Mouse (Mus musculus) T-helper 2 cell (primary cell): Measurements from ENCODE around the gene Ift22.

ENCODE experiments used
- in situ Hi-C: fragments of 300-600 bp; cut with MboI, MseI; formaldehyde crosslinking; loops from one replicate; pipeline ENCODE4 v1.15.1; 2025; ENCODE audit warnings: high pct_unique_total_duplicates

The Ift22 gene

DNA sequence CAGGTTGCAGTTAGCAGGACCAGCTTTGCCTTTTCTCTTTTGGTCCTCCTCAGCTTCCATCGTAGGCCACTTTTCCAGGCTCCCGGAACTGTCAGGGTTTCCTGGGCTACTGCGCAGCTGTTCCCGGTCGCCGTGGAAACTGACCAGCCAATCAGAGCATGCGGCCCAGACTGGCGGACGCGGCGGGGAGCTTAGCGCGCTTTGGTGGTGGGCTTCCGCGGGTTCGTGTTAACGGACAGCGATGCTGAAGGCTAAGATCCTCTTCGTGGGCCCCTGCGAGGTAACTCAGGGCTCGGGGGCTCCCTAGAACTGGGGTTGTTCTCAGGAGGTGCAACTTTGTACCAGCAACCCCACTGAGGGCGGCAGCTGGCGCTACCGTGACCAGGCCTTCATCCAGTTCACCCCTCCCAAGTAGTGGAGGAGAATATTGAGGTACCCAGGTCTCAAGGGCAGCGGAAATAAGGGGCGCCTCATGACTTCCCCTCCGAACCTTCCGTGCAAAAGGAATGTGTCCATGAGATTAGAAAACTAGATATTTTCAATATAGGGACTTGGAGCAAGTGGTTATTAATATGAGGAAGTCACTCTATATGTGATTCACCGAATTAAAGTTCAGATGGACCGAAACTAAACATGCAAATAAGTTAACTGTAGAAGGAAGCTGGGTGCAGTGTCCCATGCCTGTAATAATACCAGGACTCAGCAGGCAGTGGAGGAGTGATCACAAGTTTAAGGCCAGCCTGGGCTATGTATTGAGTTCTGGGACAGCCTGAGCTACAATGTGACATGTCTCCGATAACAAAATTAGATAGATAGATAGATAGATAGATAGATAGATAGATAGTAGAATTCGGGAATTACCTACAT is at the start of gene Ift22:
TSS of gene Ift22 (plus strand) at position 160 of the 867 bp plus-strand sequence.
- in situ Hi-C loops: no loop called here

DNA sequence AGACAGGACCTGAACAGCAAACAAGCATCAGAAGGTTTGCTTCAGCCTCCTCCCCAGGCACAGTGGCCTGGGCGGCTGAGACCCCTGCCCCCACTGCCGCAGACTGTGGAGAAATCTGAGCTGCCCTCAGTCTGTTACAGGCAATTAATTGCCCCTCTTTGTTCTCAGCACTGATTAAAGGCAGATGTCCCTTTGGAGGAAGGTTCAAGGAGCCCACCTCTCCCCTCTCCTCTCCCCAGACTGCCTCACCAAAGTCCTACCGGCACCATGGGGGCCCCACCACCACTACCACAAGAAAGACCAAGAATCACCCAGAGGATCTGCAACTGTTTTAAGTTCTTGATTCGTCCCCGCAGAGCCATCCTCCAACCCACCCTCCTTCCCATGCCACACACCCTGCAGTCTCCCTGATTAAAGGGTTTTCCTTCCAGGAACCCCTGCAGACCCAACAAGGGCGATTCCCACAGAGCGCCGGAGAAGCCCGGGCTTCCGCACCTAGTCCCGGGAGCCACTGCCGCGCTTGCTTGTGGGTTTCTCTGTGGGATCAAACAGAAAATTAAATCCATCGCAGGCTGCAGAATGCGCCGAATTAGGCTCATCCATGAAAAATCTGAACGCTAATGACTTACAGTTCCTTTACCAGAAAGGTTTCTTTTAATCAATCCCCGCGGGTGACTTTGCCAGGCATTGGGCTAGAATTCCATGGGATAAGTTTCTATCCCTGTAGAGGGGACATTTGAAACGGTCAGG is 46.6 kb upstream of the Ift22 start:
- in situ Hi-C loops: no loop called here

DNA sequence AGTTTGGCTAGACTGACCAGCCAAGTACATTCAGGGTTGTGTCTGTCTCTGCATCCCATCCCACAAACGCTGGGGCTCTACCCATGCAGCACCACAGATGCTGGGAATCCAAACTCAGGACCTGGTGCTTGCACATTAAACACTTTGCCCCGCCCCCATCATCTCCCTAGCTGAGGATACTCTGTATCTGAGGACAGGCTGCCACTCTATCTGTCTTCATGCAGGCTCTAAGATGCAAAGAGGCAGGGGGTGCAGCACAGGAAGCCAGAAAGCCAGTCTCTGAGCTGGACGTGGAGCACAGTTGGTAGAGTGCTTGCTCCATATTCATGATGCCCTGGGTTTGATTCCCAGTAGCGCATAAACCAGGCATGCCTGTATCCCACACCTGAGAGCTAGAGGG is 45.1 kb upstream of the Ift22 start:
- in situ Hi-C loops: no loop called here

DNA sequence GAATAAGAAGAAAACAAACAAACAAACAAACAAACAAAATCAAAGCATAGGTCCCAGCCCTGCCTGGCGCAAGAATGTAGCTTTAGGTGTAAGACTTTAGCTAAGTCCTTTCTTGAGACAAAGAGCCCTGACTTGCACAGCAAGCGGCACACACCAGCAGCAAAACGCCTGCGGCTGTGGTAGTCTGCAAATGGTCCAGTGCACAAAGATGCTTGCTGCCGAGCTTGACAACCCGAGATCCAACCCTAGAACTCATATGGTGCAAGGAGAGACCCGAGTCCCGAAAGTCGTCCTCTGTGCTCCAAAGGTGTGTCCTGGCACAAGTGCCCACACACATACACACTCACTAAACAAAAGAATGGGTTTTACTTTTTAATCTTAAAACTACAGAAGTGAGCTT is 44.7 kb upstream of the Ift22 start:
- in situ Hi-C loops: no loop called here

DNA sequence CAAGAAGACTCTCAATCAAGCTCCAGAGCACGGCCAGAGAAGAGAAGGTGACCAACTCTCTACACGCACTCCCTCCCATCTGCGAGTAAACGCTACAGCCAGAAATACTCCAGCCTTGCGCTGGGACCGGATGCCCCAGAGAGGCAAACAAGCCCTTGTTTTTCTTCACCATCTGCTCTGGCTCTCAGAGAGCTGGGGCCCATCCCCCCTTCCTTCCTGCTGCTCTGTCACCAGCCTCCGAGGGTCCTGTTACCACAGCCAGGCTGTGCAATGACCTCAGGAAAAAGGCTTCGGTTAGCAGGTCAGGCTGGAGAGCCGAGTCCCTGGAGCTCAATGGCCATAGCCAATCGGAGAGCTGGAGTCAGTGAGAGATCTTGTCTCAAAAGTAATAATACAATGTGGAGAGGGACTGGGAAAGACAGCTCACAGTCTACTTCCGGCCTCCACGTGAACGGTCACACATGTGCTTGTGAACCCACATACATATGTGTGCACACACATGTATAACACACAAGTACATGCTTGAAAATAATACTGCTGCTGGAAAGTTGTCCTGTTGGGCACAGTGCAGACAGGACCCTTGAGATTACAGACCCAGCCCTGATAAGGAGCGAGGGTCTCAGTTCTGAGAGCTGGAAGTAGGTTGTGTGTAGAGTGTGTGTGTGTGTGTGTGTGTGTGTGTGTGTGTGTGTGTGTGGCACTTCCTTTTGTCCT is 43.8 kb upstream of the Ift22 start:
- in situ Hi-C loops: no loop called here

DNA sequence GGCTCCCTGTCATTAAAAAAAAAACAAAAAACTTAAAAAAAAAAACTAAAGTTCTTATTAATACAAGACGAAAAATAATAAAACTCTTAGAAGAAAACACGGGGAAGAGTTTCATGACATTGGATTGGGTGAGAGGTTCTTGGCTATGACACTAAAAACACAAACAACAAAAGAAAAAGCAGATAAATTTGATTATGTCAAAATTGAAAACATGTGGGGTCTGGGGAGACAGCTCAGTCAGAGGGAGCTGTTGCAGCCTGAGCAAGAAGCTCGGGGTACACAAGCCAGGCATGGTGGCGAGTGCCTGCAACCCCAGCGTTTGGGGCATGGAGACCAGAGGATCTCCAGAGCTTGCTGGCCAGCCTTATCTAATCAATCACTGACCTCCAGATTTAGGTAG is 40.2 kb upstream of the Ift22 start:
- in situ Hi-C loops: no loop called here

DNA sequence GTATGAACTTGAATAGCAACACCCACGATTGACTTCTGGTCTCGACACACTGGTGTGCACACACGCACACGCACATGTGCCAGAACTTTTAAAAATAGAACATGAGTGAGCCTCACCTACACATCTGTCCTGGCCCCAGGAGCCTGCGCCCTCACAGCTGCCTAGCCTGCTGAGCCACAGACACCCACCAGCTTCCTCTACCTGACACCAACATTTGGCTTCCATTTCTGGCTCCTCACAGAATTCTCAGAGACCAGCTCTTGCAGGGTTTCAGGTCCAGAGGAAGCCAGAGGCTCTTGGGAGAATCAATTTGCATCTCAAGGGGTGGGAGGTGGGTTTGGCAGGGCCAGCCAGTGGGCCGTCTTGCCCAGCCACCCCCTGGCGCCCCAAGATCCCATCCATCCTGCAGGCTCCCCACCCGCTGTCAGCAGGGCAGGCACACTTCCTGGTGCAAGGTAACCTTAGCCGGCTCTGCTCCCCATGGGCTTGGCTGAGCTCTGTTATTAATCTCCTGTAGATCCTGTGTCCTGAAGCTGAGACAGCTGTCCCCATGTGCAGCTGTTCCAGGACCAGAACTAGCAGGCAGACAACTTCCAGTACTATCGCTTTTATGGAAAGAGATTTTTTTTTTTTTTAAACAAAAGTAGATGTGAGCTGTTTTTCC is 38.4 kb upstream of the Ift22 start:
- in situ Hi-C loops: no loop called here

DNA sequence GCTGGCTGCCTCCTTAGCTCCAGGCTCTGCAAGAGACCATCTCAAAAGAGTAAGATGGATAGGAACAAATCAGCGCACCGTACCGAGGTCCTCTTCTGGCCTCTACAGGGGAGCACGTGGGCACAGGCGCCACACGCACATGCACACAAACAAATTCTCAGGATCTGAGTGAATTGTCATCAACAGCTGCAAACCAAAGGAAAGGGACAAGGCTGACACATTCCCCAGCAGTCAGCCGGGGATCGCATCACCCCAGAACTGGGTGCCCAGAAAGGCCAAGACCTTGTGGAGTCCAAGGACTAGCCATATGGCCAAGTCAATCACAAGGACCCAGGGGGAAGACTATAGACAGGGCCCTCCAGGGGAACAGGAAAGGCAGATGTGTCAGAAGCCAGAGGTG is 35.5 kb upstream of the Ift22 start:
- in situ Hi-C loops: no loop called here

DNA sequence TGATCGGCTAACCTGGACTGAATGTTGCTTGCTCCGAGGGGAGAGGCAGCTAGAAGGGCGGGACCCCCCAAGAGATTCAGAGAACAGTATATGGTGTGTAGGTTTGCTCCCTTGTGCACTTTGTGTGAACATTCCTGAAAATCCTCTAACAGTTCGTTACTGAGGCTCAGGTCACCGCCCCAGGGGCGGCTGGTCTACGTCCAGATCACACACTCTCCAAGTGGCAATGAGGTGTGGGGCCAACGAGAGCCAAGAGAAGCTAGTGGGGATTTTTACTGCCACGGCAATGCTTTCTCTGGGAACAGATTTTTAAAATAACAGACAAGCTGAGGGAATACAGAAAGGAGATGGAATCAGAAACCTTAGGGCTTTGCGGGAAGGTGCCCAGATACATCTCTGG is 33.7 kb upstream of the Ift22 start:
- in situ Hi-C loops: no loop called here

DNA sequence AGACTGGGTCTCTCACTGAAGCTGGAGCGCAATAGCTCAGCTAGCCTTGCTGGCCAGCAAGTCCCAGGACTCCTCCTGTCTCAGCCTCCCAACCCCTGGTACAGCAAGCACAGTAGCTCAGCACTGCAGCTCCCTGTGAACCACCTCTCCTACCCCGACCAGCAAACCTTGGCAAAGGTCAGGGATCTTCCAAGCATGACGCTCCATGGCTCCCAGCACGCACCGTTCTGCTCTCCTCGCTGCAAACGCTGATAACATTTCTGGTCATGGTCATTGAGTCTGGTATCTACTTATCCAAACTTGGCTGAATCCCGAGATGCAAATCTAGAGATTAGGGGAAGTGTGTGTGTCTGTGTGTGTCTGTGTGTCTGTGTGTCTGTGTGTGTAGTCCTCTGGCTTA is 27.8 kb upstream of the Ift22 start:
- in situ Hi-C loops: loop anchor here (5.0 kb wide), 2 partner anchors 38 to 83 kb away; no protein-coding TSS in a partner anchor

DNA sequence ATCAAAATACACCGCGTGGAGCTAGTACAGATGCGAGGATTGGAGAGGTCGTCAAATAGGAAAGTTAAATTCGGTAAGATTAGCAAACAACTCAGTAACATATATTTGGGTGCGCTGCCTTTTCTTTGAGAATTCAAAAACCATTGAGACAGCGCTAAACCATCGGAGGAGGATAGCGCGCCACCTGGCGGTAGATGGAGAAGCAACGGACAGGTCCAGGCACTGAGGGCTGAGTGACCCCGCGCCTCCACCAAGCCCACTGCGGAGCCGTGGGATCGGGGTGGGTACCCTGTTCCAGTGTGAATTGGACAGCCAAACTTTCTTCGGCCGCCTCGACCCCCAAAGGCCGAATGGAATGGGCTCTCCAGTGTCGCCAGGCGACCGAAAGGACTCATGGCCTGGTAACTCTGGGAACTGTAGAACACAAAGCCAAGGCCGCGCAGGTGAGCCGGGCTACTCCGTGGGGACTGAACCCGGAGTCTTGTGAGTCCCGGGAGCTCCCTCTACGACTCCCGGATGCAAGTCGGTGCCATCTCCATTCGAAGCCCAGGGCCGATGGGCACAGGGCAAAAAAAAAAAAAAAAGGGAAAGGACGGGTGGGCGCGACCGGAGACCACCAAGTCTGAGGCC is 26.5 kb upstream of the Ift22 start:
- in situ Hi-C loops: loop anchor here (5.0 kb wide), 2 partner anchors 39 to 84 kb away; no protein-coding TSS in a partner anchor

DNA sequence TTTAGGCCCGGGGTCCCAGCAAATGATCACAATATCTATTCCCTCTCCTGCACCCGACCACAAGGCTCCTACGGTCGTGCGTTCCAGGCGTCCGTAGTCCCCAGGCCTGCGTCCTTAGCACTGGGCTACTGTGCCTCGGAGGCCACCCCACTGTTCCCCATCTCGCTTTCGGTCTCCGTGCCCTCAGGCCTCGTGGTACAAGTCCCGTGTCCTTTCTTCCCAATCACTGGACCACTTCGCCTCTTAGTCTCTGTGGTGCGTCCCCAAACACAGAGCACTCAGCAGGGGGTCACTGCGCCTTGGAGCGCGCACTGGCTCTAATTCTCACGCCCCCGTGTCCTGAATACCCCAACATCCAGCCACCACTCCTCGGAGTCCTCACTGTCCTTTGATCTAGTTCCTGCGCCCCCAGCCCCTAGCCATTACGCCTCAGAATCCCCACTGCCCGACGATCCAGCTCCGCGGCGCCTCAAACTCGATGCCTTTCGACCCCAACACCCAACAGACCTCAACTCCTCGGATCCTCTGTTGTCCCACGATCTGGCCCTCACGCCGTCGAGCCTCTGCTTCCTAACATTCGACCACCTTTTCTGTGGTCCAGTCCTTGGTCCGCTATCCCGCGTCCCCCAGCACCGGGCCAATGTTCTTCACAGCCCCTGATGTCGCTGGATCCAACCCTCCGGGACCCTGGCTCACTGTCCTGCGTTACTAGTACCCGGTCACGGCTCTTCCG is 25.7 kb upstream of the Ift22 start:
- in situ Hi-C loops: loop anchor here (5.0 kb wide), 2 partner anchors 40 to 85 kb away; no protein-coding TSS in a partner anchor

DNA sequence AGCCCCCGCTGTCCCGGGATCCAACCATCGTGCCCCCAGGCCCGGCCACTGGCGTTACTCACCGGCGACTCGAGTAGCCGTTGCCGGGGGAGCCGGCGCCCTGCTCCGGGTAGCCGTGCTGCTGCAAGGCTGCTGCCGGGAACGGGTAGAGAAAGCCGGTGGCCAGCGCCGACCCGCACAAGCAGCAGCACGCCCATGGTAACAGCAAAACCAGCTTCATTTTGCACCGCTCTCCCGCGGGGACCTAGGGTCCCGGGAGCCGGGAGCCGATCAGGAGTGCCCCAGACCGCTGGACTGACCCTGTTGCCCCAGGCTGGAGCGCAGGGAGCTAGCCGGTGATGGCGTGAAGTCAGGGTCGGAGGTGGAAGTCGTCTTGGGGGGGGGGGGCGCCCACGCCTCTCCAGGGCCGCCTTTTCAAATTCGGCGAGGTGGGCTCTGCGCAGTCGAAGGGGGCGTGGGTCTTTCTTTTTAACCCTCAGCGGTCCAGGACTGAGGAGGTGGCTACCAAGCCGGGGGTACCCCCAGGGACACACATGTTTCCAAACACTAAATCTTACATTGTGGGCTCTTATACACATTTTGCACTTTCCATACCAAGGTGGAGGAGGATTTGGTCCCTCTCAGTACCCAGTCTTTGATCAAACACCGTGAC is 25.0 kb upstream of the Ift22 start, which contains the start of gene Col26a1:
TSS of gene Col26a1 (minus strand) at position 422 of the 652 bp plus-strand sequence.
- in situ Hi-C loops: loop anchor here (5.0 kb wide), 2 partner anchors 41 to 86 kb away; no protein-coding TSS in a partner anchor

DNA sequence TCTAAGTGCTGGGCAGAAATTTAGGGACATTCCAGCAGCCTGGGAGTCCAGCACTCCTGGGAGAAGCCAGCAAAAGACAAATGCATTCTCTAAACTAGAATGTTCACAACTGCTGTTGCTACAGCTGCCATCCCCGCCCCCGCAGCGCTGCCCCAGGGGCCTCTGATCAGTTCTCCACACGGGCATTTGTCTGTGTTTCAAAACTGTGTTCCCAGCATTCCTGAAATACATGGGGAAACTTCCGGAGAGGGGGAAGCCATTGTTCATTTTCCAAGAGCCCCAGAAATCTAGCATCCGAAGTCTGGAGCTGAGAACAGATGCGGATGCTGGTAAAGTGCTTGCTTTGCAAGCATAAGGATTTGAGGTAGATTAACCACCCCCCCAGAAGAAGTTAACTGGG is 21.0 kb upstream of the Ift22 start:
- in situ Hi-C loops: no loop called here

DNA sequence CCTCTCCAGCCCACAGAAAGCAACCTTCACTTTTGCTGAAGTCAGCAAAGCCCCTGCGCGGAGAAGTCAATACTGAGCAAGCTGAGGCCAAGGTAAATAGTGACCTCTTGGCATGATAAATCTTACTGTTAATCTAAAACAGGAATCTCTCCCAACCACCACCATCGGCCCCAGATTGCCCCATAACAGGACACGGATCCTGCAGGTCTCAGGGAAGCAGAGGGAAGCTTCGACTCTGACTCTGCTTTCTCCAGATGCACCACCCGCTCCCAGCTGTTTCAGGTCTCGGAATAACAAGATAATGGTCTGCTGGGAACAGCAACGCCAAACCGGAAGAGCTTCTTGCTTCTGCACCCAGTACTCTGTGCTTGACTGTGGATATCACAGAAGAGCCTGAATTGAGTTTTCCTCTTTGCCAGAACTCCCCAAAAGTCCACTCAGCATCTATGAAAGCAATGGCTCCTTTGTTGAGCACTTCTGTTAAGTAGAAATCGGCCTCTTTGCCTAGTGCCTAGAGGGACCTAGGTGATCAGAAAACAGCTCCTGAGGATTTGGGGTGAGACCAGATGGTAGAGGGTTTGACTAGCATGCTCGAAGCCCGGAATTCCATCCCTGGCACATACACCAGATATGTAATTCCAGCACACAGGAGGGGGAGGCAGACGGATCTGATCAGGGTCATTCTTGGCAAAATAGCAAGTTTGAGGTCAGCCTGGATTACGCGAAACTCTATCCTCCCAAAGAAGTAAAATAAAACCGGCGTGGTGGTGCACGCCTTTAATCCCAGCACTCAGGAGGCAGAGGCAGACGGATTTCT is 19.2 kb upstream of the Ift22 start:
- in situ Hi-C loops: no loop called here

DNA sequence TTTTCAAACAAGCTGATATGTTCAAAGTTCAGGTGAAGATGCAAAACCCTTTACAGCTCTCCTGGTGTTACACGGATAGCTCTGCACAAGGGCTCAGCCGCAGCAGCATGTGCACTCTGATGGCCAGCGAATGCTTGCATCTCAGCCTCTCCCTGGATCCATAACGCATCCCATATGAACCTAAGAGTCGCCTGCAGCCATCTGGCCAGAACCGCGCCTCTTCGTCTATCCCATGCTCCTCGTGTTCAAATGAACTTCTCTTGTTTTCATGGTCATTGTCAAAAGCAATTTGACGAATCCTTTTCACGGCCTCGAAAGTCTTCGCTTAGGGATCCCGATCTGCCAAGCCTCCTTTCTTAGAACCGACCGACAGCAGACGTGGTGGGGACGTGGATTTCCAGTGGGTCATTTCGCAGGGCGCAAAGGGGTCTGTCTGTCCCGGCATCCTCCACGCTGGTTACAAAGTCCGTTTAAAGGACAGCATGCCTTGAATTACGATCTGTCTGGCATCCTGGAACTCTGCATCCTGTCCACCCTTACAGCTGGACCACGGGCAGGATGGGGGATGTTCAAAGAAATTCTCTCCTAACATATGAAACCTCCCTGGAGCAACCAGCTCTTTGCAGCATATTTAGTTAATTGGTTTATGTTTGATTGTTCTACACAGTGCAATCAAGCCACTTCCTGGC is 13.0 kb upstream of the Ift22 start:
- in situ Hi-C loops: no loop called here

DNA sequence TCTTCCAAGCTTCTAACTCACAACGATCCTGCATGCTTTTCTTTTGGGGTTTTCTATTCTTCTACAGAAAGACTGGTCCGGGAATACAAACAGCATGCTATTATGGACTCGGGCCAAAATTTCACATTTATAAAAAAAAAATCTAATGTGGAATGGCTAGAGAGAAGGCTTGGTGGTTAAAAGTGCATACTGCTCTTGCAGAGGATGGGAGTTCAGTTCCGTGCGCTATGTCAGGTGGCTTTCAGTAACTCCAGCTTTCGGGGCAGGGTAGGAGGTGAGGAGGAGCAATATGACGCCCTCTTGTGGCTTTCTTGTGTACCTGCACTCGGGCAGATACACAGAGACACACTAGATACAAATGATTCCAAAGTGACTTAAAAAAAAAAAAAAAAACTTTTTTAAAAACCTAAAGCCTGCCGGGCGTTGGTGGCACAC is 12.4 kb upstream of the Ift22 start:
- in situ Hi-C loops: no loop called here

DNA sequence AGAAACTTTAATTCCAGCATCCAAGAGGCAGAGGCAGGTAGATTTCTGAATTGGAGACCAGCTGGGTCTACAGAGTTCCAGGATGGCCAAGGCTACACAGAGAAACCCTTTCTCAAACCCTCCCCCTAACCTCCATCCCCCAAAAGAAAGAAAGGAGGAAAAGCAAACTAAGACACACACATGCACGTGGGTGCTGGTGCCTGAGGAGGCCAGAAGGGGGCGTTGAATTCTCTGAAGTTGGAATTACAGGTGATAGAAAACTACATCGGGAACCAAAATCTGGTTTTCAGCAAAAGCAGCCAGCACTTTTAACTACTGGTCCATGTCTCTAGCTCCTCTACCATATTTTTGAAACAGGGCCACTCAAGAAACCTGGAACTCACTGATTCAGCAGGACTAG is 3.3 kb upstream of the Ift22 start:
- in situ Hi-C loops: no loop called here
